Mouse (Mus musculus) 416B (cell line): Measurements from ENCODE around the gene Apobec3.

ENCODE experiments used
- DNase-seq: peaks from one replicate; pipeline ENCODE4 v3.0.0; 2011; ENCODE audit warnings: low read depth

The Apobec3 gene

DNA sequence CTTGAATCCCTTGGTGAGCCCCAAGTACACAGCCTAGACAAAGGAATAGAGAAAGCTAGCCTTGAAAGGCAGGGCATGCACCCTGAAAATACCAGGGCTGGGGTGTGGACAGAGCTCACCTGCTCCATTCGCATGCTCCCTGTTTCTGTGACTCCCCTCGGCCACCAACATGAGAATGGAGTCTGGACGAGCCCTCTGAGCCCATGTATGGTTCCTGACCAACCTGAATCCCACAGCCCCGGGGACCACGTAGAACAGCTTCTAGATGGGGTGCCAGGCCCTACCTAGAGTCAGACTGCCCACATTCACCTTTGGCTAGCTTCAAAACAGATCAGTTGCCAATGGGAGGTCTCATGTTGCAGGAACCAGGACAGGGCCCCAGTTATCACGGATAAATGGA is 59.8 kb downstream of the Apobec3 start:
- DNase-seq: no peak

DNA sequence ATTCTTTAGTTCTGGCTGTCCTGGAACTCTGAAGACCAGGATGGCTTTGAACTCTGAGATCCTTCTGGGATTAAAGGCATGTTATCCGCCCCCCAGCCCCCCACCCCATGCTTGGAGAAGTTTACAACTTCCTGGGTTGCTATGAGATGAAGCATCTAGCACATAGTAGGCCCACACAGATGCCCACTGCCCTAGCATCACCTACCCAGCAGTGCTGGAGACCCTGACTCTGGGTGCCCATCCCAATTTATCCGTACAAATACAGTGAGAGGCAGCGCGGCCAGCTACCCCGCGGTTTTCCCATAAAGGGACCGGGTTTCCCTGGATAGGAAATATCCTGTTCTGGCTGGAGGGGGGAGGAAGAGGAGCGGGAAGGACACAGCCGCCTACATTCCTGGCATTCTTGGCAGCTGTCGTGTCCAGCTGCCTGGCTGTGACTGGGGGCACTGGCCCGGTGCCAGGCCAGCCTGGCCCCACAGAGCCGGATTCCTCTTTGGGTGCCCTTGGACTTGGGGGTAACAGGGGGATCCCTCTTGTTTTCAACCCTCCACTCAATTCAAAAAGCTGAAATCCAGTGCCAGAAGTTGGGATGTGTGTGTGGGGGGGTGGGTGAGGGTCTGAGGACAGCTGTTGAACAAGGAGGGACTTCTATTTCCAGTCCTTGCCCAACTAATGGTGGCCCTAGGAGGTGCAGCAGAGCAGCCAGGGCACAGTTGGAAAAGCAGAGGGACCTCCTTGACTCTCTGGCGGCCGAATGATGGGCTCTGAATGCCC is 60.5 kb downstream of the Apobec3 start:
- DNase-seq: no peak

DNA sequence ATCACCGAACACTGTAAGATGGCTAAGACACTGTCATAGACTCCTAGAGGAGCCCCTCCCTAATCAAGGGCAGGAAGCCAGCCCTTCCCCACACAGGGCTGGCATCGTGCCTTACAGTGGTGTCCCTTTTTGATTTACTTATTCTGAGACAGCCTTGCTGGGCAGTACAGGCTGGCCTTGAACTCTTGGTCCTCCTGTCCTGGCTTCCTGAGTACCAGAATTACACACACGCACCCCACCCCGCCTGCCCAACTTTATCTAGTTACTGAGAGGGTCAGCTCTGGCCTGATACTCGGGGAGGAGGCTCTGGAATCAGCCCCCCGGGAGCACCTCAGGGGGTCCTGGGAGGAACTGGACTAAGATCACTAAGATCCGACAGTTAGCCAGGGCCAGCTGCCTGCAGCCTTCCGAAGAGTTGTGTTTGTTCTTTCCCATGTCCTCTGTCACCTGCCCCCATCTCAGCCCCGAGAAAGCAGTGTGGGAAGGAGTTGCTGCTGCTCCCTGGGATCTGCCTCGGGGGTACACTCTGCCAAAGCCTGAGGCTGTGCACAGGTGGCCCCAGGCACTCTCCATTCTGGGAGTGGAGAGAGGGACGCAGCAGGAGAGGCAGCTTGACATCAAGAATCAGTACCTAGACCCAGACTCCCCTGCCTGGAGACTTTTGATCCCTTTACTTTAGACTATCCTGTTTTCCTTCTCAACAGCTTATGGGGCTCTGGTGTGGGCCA is 61.2 kb downstream of the Apobec3 start:
- peak; percentile 89 for DNase-seq

DNA sequence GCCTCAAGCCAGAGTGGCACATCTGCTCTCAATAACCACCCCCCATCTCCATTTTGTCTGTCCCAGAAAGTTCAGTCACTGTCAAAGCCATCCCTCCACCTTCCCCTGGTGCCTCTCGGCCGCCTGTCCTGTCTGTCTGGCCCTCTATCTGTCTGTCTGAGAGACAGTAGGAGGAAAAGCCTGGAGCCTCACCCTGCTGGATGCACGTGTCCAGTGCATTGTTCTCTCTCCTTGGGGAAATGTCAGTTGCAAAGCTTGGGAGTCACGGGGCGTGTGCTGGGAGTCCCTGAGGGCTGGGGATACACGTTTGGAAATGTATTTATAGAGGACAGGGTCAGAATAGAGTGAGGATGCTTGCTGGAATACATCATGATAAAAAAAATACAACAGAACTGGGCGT is 62.0 kb downstream of the Apobec3 start:
- no peak for DNase-seq

DNA sequence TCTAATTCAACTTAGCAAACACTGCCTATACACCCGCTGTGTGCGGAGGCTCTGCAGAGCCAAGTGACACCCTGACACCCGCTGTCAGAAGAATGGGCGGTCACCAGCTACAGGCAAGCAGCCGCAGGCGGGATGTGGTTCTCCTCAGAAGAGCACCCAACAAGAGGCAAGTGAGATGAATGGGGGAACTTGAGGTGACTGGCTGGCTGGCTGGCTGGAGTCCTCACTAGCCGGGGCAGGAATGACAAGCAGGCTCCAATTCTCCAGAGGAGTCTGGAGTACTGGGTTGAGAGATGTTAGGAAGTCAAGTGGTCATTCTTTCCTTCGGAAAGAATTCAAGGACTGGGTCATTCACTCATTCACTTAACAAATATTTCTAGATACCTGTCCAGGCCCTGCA is 65.1 kb downstream of the Apobec3 start:
- DNase-seq: no peak

DNA sequence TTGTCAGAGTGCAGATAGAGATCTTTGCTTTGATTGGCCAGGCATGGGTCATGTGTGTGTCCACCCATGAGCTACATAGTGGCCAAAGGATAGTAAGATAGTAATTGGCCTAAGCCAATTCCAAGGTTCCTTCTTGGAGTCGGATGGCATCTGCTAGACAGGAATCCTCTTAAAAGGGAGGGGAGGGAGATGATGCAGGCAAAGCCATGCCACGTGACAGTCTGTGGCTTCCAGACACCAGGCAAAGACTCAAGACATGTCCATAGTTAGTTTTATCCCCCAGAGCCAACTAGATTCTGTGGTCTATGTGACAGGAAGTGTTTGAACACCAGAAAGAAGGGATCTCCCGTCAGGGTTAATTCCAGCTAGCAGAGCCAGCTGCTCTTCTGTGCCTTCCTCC is 67.0 kb downstream of the Apobec3 start:
- DNase-seq: peak; percentile 77

DNA sequence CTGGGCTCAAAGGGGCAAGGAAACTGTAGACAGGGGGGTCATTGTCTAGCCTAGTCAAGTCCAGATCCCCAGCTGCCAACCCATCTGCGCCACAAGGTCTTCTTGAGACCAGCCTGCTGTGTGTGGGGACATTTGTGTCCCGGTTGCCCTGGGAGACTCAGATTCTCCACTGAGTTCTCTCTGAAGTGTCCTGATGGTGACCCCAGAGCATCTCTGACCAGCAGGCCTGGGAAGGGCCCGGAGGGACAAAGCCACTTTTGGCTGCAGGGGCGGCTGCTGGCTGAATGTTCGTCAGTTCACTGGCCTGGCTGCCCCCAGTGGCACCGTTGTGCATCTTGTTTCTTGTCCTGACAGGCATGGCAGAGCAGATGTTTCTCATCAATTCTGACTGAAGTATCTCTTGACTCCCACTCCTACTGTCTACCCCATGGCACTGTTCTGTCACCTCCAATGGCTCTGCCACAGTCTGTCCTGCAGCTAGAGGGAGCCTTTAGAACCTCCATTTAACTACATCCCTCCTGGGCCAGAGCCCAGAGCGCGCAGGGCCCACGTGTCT is 70.0 kb downstream of the Apobec3 start:
- peak; percentile 15 for DNase-seq

DNA sequence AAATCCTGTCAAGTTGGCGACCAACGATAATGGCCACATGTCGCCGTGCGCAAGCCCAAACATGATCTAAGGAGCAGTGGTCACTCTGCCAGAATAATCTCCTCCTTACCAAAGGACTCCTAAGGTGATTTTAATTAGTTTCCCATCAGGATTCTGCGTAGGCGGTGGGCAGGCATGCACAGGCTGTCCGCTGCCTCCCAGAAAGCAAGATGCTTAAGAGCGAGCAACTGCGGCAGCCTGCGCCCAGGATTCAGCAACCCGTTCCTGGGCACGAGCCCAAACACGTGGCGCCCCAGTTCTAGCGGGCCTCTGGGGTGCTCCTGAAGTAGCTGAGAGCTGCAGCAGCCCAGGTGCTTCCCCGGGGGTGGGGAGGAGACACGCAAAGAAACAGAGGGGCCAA is 71.2 kb downstream of the Apobec3 start:
- no peak for DNase-seq

DNA sequence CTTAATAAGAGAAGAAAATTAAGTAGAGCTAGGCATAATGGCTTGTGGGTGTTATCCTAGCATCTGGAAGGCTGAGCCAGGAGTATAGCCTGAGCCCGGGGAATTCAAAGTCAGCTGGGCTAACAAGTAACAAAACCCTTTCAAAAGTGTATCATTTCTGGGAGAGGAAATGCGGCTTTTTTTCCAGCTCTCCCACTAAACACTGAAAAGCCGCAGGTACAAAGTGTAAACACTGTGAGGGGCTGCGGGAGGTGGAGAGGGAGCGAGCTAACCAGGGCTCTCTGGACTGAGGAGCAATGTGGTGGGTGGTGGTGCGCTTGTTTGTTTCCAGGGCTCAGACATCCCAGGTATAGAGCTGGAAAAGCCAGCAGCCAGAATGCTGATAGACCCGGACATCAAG is 72.9 kb downstream of the Apobec3 start:
- DNase-seq: no peak
